Mouse (Mus musculus) neural tube, postnatal 0 days (tissue): ENCODE results near the gene 4930480E11Rik. TPM values are rescaled to one million over a fixed set of nuclear protein-coding genes. Genes with fewer than 3 reads are reported as not detected.

Source experiments
- polyA plus RNA-seq: library from polyadenylated mRNA; unstranded; fragments of >200 nt; fragmentation: Nextera tagmentation; extraction: Ambion mirVana; gene quantifications from 2 replicates; pipeline ENCODE4 v1.2.1, GENCODE M21; 2015

The 4930480E11Rik gene
- not detected in 2 replicates for polyA plus RNA-seq

DNA sequence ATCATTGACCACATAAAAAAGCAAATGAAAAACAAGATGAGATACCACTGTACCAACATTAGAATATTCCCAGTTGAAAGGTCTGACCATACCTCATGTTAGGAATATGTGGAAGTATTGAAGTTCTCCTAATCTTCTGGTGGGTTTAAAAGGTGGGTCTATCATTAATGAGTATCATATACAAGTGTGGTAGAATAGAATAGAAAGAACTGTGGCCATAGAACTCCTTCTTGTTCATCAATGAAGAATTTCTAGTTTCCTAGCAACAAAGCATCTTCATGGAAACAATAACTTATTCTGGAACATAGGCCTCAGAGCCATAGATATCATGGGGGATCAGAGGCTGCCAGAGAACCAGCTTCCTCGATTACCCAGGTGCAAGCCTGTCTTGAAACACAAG lies at the start of gene 4930480E11Rik:
4930480E11Rik (plus strand) TSS at position 301 of the 400 bp plus-strand sequence.

Other genes starting within 250 kb of the 4930480E11Rik start
- gene Gm5938, start 244.2 kb upstream of the 4930480E11Rik start, polyA plus RNA-seq = not detected in 2 replicates
- not detected in 2 replicates for gene Obp1b, start 182.9 kb upstream of the 4930480E11Rik start, polyA plus RNA-seq
- not detected in 2 replicates for gene Gm14743, start 123.7 kb upstream of the 4930480E11Rik start, polyA plus RNA-seq
- gene Prrg1, start 214.3 kb downstream of the 4930480E11Rik start, polyA plus RNA-seq = 4.4 and 5.1 TPM in 2 replicates